Mouse (Mus musculus): ENCODE data around the gene Aldh16a1.

GRCm38 (mm10) chr7:45102441-45102840 lies 51.9 kb downstream of the Aldh16a1 start:
- TF ChIP-seq CTCF (IDR thresholded peaks at IDR 0.05; ENCODE audit: low read depth) (no peak), EP300 (IDR thresholded peaks at IDR 0.05; ENCODE audit: low read depth) (no peak)
